Comparison of ENCODE assay signal across 8 mouse cellular contexts in the genomic region with DNA sequence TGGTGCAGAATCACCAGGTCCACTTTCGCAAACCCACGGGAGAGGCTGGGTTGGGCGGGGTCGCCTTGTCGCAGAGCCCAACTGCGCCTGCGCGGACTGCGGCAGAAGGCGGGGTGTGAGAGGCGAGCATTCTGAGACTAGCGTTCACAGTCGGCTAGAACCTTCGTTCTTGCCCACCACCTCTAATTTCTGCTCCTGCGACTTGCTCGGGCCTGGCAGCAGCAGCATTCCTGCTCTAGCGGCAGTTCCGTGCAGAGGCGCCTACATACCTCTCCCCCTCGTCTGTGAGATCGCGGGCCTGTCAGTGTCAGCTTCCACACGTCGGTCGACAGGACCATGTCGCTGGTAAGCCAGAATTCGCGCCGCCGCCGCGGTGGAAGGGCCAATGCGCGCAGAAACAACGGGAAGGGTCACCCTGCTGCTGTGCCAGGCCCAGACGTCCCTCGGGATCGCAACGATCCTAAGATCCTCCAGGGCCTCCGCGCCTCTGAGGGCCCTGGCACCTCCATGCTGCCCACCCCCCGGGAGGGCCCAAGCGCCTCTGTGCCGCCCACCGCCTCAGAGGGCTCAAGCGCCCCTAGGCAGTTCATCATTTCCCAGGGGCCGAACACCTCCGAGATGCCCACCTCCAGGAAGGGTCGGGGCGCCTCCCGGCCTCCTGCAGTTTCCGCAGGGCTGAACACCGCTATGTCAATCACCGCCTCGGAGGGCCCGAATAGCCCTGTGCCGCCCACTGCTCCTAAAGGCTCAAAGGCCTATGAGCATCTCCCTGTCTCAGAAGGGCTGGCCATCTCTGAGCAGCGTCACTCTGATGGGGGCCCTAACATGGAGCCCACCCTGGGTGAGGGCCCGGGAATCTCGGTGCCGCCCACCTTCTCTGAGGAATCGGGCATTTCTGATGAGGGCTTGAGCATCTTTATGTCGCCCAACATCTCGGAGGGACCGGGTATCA. TPM values are rescaled to one million over a fixed set of nuclear protein-coding genes. Genes with fewer than 3 reads are reported as not detected.
DNase-seq lines count a peak whose midpoint lies in the region; ATAC-seq and TF ChIP-seq lines count a peak whose summit lies in the region.

Magee1 (plus strand) TSS at position 104 of the 952 bp plus-strand sequence.

- H3K36me3 ChIP-seq in hindbrain, embryonic 11.5 days (ENCODE audit: control insufficient read depth, insufficient read depth, low read length), result no peaks in the 10 kb centered on the region
- H3K36me3 ChIP-seq in lung, postnatal 0 days (ENCODE audit: insufficient read depth, low read length), result no peaks in the 10 kb centered on the region

- 13% methylated on average over 59 of the region's 65 CpGs for WGBS in hindbrain, embryonic 11.5 days
- 9% methylated on average over 37 of the region's 65 CpGs for WGBS in lung, postnatal 0 days

- peak within 1 kb of the TSS; percentile 66 for H3K9ac ChIP-seq in hindbrain, embryonic 11.5 days (ENCODE audit: low read depth, low read length)
- H3K9ac ChIP-seq in lung, postnatal 0 days (replicated peaks; ENCODE audit: low read depth), result peak within 1 kb of the TSS; percentile 32; the same call in 1 of the 2 replicates

- peak within 1 kb of the TSS; percentile 58 for H3K4me3 ChIP-seq in hindbrain, embryonic 11.5 days (ENCODE audit: low read depth, low read length)
- peak within 1 kb of the TSS; percentile 44 for H3K4me3 ChIP-seq in lung, postnatal 0 days (ENCODE audit: low read depth, low read length)

- peak; percentile 88 for DNase-seq in NIH3T3 (ENCODE audit: low read depth)
- peak; percentile 93 for DNase-seq in cerebellum, adult 9-11 months
- peak; percentile 75 for DNase-seq in frontal cortex, postnatal 10 days (ENCODE audit: low spot score in 2 of 2)
- DNase-seq in hindbrain, embryonic 11.5 days (ENCODE audit: low spot score), result peak; percentile 79
- peak; percentile 75 to 86 for DNase-seq in layer of hippocampus, postnatal 10 days (ENCODE audit: low spot score in 2 of 2)
- peak; percentile 58 for DNase-seq in lung, postnatal 0 days (ENCODE audit: low spot score)
- DNase-seq in ovary, postnatal 10 days (ENCODE audit: low spot score), result peak; percentile 46
- peak; percentile 40 to 59 for DNase-seq in thymus, postnatal 10 days (ENCODE audit: low spot score in 2 of 2)

- no peaks in the 10 kb centered on the region for H3K9me3 ChIP-seq in hindbrain, embryonic 11.5 days (ENCODE audit: control insufficient read depth, low read length)
- H3K9me3 ChIP-seq in lung, postnatal 0 days (ENCODE audit: low read length), result no peaks in the 10 kb centered on the region

- peak; percentile 78 for ATAC-seq in hindbrain, embryonic 11.5 days (ENCODE audit: low FRiP score)
- peak; percentile 67 for ATAC-seq in lung, postnatal 0 days

- H3K27ac ChIP-seq in hindbrain, embryonic 11.5 days (ENCODE audit: low read depth, low read length), result peak within 1 kb of the TSS; percentile 17; the same call in 1 of the 2 replicates
- no peak within 1 kb of the TSS for H3K27ac ChIP-seq in lung, postnatal 0 days (ENCODE audit: low read length)

- H3K4me2 ChIP-seq in hindbrain, embryonic 11.5 days (replicated peaks; ENCODE audit: low read depth, low read length), result peak within 1 kb of the TSS; percentile 74
- H3K4me2 ChIP-seq in lung, postnatal 0 days (replicated peaks; ENCODE audit: low read depth, low read length), result peak within 1 kb of the TSS; percentile 81

- TF ChIP-seq CTCF in lung, postnatal 0 days (IDR thresholded peaks at IDR 0.05), result no peak

- peaks cover 23% of the 10 kb centered on the region for H3K27me3 ChIP-seq in hindbrain, embryonic 11.5 days (ENCODE audit: control insufficient read depth, insufficient read depth, low read length)
- 0 out of 2 replicates have a peak, but pooled peaks cover 9% of the 10 kb centered on the region for H3K27me3 ChIP-seq in lung, postnatal 0 days (replicated peaks; ENCODE audit: insufficient read depth, low read length)

- H3K4me1 ChIP-seq in hindbrain, embryonic 11.5 days (replicated peaks; ENCODE audit: control insufficient read depth, insufficient read depth, low read length), result no peaks in the 10 kb centered on the region
- H3K4me1 ChIP-seq in lung, postnatal 0 days (ENCODE audit: insufficient read depth, low read depth, low read length), result no peaks in the 10 kb centered on the region

- no peak for TF ChIP-seq EP300 in lung, postnatal 0 days (IDR thresholded peaks at IDR 0.05)

RNA-seq across cellular contexts. Expression of gene Magee1, which starts in this region (rescaled TPM):
- 27.0 and 30.3 TPM in 2 replicates for polyA plus RNA-seq in hindbrain, embryonic 11.5 days (2014; fragmentation: Nextera tagmentation; extraction: Ambion mirVana)
- total RNA-seq in layer of hippocampus, postnatal 10 days (2021), result 100 to 1,000 TPM; 157 to 165 TPM
- polyA plus RNA-seq in lung, postnatal 0 days (2015; fragmentation: Nextera tagmentation; extraction: Ambion mirVana), result 5.8 and 7.1 TPM in 2 replicates
